Mouse (Mus musculus): ENCODE measurements at regions not wholly inside any gene's neighbourhood (a gene's known extent, or its start where the extent isn't known, plus 50 kb on each side); places are given as distances from the start of the nearest gene placed in this dataset.

- TF ChIP-seq POLR2A (IDR thresholded peaks at IDR 0.05; ENCODE audit: borderline replicate concordance, insufficient read depth, low read length) (no peak), CTCF (IDR thresholded peaks at IDR 0.05; ENCODE audit: borderline replicate concordance, insufficient read depth, low read depth, low read length) (no peak)
Measured at GRCm38 (mm10) chr2:103881026-103881763, 76.6 kb upstream of the Lmo2 start.

Measured in cerebellum, adult 2 months (tissue).